Mouse (Mus musculus) stomach, embryonic 16.5 days (tissue): ENCODE measurements around the gene Xntrpc. TPM values are rescaled to one million over a fixed set of nuclear protein-coding genes. Genes with fewer than 3 reads are reported as not detected.

Experiments
- polyA plus RNA-seq: library from polyadenylated mRNA; unstranded; fragments of >200 nt; fragmentation: Nextera tagmentation; extraction: Ambion mirVana; gene quantifications from 2 replicates; pipeline ENCODE4 v1.2.1, GENCODE M21; 2015

The Xntrpc gene
- polyA plus RNA-seq, 1 experiment from 2014 or later: 1.1 TPM

Other genes with a start within 250 kb of the Xntrpc start
- gene Phox2a, start 247.4 kb upstream of the Xntrpc start, polyA plus RNA-seq: 2.0 and 2.6 TPM in 2 replicates
- gene Inppl1, start 227.5 kb upstream of the Xntrpc start, polyA plus RNA-seq: 27.8 and 34.1 TPM in 2 replicates
- gene Folr2, start 208.5 kb upstream of the Xntrpc start, polyA plus RNA-seq: 1.8 and 2.0 TPM in 2 replicates
- gene Anapc15, start 202.0 kb upstream of the Xntrpc start, polyA plus RNA-seq: 55.9 and 57.7 TPM in 2 replicates
- gene Folr1, start 194.9 kb upstream of the Xntrpc start, polyA plus RNA-seq: 9.2 and 14.3 TPM in 2 replicates
- 147 and 149 TPM in 2 replicates for gene Lamtor1, start 159.8 kb upstream of the Xntrpc start, polyA plus RNA-seq
- 0.21 and 1.2 TPM in 2 replicates for gene Tomt, start 159.4 kb upstream of the Xntrpc start, polyA plus RNA-seq
- 10.3 and 11.5 TPM in 2 replicates for gene Lrrc51, start 131.8 kb upstream of the Xntrpc start, polyA plus RNA-seq
- 60.9 and 64.3 TPM in 2 replicates for gene Numa1, start 131.6 kb upstream of the Xntrpc start, polyA plus RNA-seq
- gene Il18bp, start 47.0 kb upstream of the Xntrpc start, polyA plus RNA-seq: 2.6 and 3.3 TPM in 2 replicates
- 27.0 and 31.7 TPM in 2 replicates for gene Rnf121, start 244 bp upstream of the Xntrpc start, polyA plus RNA-seq
- gene Xndc1, start 202 bp upstream of the Xntrpc start, polyA plus RNA-seq: 28.2 and 28.9 TPM in 2 replicates
- not detected in 2 replicates for gene Trpc2, start 17.4 kb downstream of the Xntrpc start, polyA plus RNA-seq
- 0.36 and 7.1 TPM in 2 replicates for gene Art1, start 36.0 kb downstream of the Xntrpc start, polyA plus RNA-seq
- gene Art5, start 43.8 kb downstream of the Xntrpc start, polyA plus RNA-seq: 0.34 and 0.77 TPM in 2 replicates
- not detected in 2 replicates for gene Chrna10, start 51.1 kb downstream of the Xntrpc start, polyA plus RNA-seq
- gene Nup98, start 144.5 kb downstream of the Xntrpc start, polyA plus RNA-seq: 34.5 and 35.0 TPM in 2 replicates
- gene Pgap2, start 144.5 kb downstream of the Xntrpc start, polyA plus RNA-seq: 109 and 126 TPM in 2 replicates
- gene Rhog, start 190.3 kb downstream of the Xntrpc start, polyA plus RNA-seq: 62.0 and 68.0 TPM in 2 replicates
- 33.7 and 36.1 TPM in 2 replicates for gene Stim1, start 202.1 kb downstream of the Xntrpc start, polyA plus RNA-seq